Comparison of ENCODE assay signal across 27 mouse cellular contexts in genomic region chr4:89403151-89403550, GRCm38 (mm10).
"Had no signal": no experiment of that assay in that cellular context is flagged by ENCODE, and none has a peak within 500 bp of the region (broad histone marks: within the 10 kb centered on the region; RNA-seq: fewer than 3 reads in every experiment).

No protein-coding gene starts in this region.

- H3K4me1 ChIP-seq: embryonic facial prominence, embryonic 10.5 days; embryonic facial prominence, embryonic 12.5 days; embryonic facial prominence, embryonic 13.5 days; embryonic facial prominence, embryonic 15.5 days; forebrain, embryonic 10.5 days; forebrain, embryonic 13.5 days; forebrain, embryonic 15.5 days; heart, embryonic 10.5 days had no signal

- H3K36me3 ChIP-seq: embryonic facial prominence, embryonic 10.5 days; embryonic facial prominence, embryonic 12.5 days; embryonic facial prominence, embryonic 13.5 days; embryonic facial prominence, embryonic 15.5 days; forebrain, embryonic 10.5 days; forebrain, embryonic 15.5 days; heart, embryonic 10.5 days had no signal

- DNase-seq: cerebellum, adult 9-10 months; cerebellum, adult 9-11 months; cerebellum, postnatal 10 days; cerebellum, postnatal 14 days; cerebellum, postnatal 25 days; cerebellum, postnatal 36 days; embryo, embryonic 11 days; forebrain, postnatal 0 days; gastrocnemius, adult 2 months; gastrocnemius, postnatal 10 days; gastrocnemius, postnatal 14 days; gastrocnemius, postnatal 25 days; gastrocnemius, postnatal 36 days; heart, adult 11 months; heart, adult 18-20 months; heart, adult 2 months had no signal

- H3K27me3 ChIP-seq: embryonic facial prominence, embryonic 12.5 days; embryonic facial prominence, embryonic 13.5 days; embryonic facial prominence, embryonic 15.5 days; forebrain, embryonic 13.5 days; forebrain, embryonic 15.5 days had no signal

- H3K27ac ChIP-seq: embryonic facial prominence, embryonic 10.5 days; embryonic facial prominence, embryonic 12.5 days; embryonic facial prominence, embryonic 13.5 days; embryonic facial prominence, embryonic 15.5 days; forebrain, embryonic 10.5 days; forebrain, embryonic 13.5 days; forebrain, embryonic 15.5 days; gastrocnemius, adult 2 months; heart, adult 2 months; heart, embryonic 10.5 days had no signal

- H3K4me3 ChIP-seq: embryonic facial prominence, embryonic 10.5 days; embryonic facial prominence, embryonic 12.5 days; embryonic facial prominence, embryonic 13.5 days; embryonic facial prominence, embryonic 15.5 days; erythroblast, embryonic 14.5 days; forebrain, embryonic 10.5 days; forebrain, embryonic 13.5 days; forebrain, embryonic 15.5 days; gastrocnemius, adult 2 months; heart, adult 2 months; heart, embryonic 10.5 days had no signal

- H3K9ac ChIP-seq: embryonic facial prominence, embryonic 12.5 days; embryonic facial prominence, embryonic 13.5 days; embryonic facial prominence, embryonic 15.5 days; forebrain, embryonic 13.5 days; forebrain, embryonic 15.5 days; forebrain, postnatal 0 days had no signal

- H3K4me2 ChIP-seq: embryonic facial prominence, embryonic 12.5 days; embryonic facial prominence, embryonic 13.5 days; embryonic facial prominence, embryonic 15.5 days; forebrain, embryonic 13.5 days; forebrain, embryonic 15.5 days had no signal

- H3K9me3 ChIP-seq: embryonic facial prominence, embryonic 10.5 days; embryonic facial prominence, embryonic 12.5 days; embryonic facial prominence, embryonic 13.5 days; embryonic facial prominence, embryonic 15.5 days; forebrain, embryonic 10.5 days; forebrain, embryonic 13.5 days; forebrain, embryonic 15.5 days; heart, embryonic 10.5 days had no signal

- ATAC-seq: forebrain, embryonic 13.5 days; forebrain, embryonic 14.5 days; forebrain, embryonic 15.5 days; forebrain, embryonic 16.5 days; forebrain, postnatal 0 days had no signal
